Mouse (Mus musculus): ENCODE measurements at regions not wholly inside any gene's neighbourhood (a gene's known extent, or its start where the extent isn't known, plus 50 kb on each side); places are given as distances from the start of the nearest gene placed in this dataset.

GRCm38 (mm10) chr3:101749841-101750240 lies 98.9 kb downstream of the Mab21l3 start:
- Histone ChIP-seq H3K4me3 (ENCODE audit: control insufficient read depth in 1 of 2, insufficient read depth in 1 of 2, low read depth in 1 of 2, low read length in 2 of 2) (no peak overlapping the region), H3K4me1 (ENCODE audit: control insufficient read depth in 2 of 2, insufficient read depth in 2 of 2, low read length in 2 of 2) (no peaks in the 10 kb centered on the region), H3K27ac (replicated peaks in 1 of 2; ENCODE audit: control insufficient read depth in 1 of 2, insufficient read depth in 1 of 2, low read depth in 2 of 2, low read length in 2 of 2) (no peak overlapping the region), H3K9ac (ENCODE audit: low read length) (no peak overlapping the region), H3K9me3 (ENCODE audit: control insufficient read depth, low read length) (0 out of 2 replicates have a peak, but pooled peaks cover 4% of the 10 kb centered on the region), H3K36me3 (ENCODE audit: control insufficient read depth, insufficient read depth, low read length) (no peaks in the 10 kb centered on the region), H3K4me2 (ENCODE audit: low read length) (no peak overlapping the region), H3K27me3 (ENCODE audit: control insufficient read depth, insufficient read depth, low read length) (no peaks in the 10 kb centered on the region)
- WGBS, result 72% methylated on average over 3 of the region's 3 CpGs
- ATAC-seq (ENCODE audit: insufficient number of reproducible peaks, insufficient read depth, low FRiP score, low read depth), result no peak

- no peak for ATAC-seq (ENCODE audit: insufficient number of reproducible peaks, insufficient read depth, low FRiP score, low read depth)
- H3K4me1 ChIP-seq (ENCODE audit: control insufficient read depth in 2 of 2, insufficient read depth in 2 of 2, low read length in 2 of 2), result no peaks in the 10 kb centered on the region
- no peaks in the 10 kb centered on the region for H3K27me3 ChIP-seq (ENCODE audit: control insufficient read depth, insufficient read depth, low read length)
- H3K27ac ChIP-seq (replicated peaks in 1 of 2; ENCODE audit: control insufficient read depth in 1 of 2, insufficient read depth in 1 of 2, low read depth in 2 of 2, low read length in 2 of 2), result no peak overlapping the region
- no peak overlapping the region for H3K4me2 ChIP-seq (ENCODE audit: low read length)
- no peak overlapping the region for H3K4me3 ChIP-seq (ENCODE audit: control insufficient read depth in 1 of 2, insufficient read depth in 1 of 2, low read depth in 1 of 2, low read length in 2 of 2)
- 0 out of 2 replicates have a peak, but pooled peaks cover 4% of the 10 kb centered on the region for H3K9me3 ChIP-seq (ENCODE audit: control insufficient read depth, low read length)
- 89% methylated on average over 3 of the region's 3 CpGs for WGBS
- no peaks in the 10 kb centered on the region for H3K36me3 ChIP-seq (ENCODE audit: control insufficient read depth, insufficient read depth, low read length)
- no peak overlapping the region for H3K9ac ChIP-seq (ENCODE audit: low read length)
Observed at GRCm38 (mm10) chr3:101749031-101749632, 99.6 kb downstream of the Mab21l3 start.

- H3K27me3 ChIP-seq (ENCODE audit: control insufficient read depth, insufficient read depth, low read length), result no peaks in the 10 kb centered on the region
- H3K36me3 ChIP-seq (ENCODE audit: control insufficient read depth, insufficient read depth, low read length), result no peaks in the 10 kb centered on the region
- no peaks in the 10 kb centered on the region for H3K4me1 ChIP-seq (ENCODE audit: control insufficient read depth in 2 of 2, insufficient read depth in 2 of 2, low read length in 2 of 2)
- no peak overlapping the region for H3K4me3 ChIP-seq (ENCODE audit: control insufficient read depth in 1 of 2, insufficient read depth in 1 of 2, low read depth in 1 of 2, low read length in 2 of 2)
- H3K27ac ChIP-seq (replicated peaks in 1 of 2; ENCODE audit: control insufficient read depth in 1 of 2, insufficient read depth in 1 of 2, low read depth in 2 of 2, low read length in 2 of 2), result no peak overlapping the region
- no peak overlapping the region for H3K9ac ChIP-seq (ENCODE audit: low read length)
- no peaks in the 10 kb centered on the region for H3K9me3 ChIP-seq (ENCODE audit: control insufficient read depth, low read length)
- no peak for ATAC-seq (ENCODE audit: insufficient number of reproducible peaks, insufficient read depth, low FRiP score, low read depth)
- 41% methylated on average over 4 of the region's 4 CpGs for WGBS
- no peak overlapping the region for H3K4me2 ChIP-seq (ENCODE audit: low read length)
Observed at GRCm38 (mm10) chr3:101748186-101748585, 100.6 kb downstream of the Mab21l3 start.

GRCm38 (mm10) chr3:101740906-101741305 lies 107.9 kb downstream of the Mab21l3 start:
- no peak overlapping the region for H3K9ac ChIP-seq (ENCODE audit: low read length)
- 78% methylated on average over 4 of the region's 4 CpGs for WGBS
- no peak overlapping the region for H3K4me3 ChIP-seq (ENCODE audit: control insufficient read depth in 1 of 2, insufficient read depth in 1 of 2, low read depth in 1 of 2, low read length in 2 of 2)
- H3K27ac ChIP-seq (replicated peaks in 1 of 2; ENCODE audit: control insufficient read depth in 1 of 2, insufficient read depth in 1 of 2, low read depth in 2 of 2, low read length in 2 of 2), result no peak overlapping the region
- H3K4me1 ChIP-seq (ENCODE audit: control insufficient read depth in 2 of 2, insufficient read depth in 2 of 2, low read length in 2 of 2), result no peaks in the 10 kb centered on the region; a peak in 1 of 4 replicates
- H3K4me2 ChIP-seq (ENCODE audit: low read length), result no peak overlapping the region
- no peak for ATAC-seq (ENCODE audit: insufficient number of reproducible peaks, insufficient read depth, low FRiP score, low read depth)
- H3K27me3 ChIP-seq (ENCODE audit: control insufficient read depth, insufficient read depth, low read length), result no peaks in the 10 kb centered on the region
- H3K36me3 ChIP-seq (ENCODE audit: control insufficient read depth, insufficient read depth, low read length), result no peaks in the 10 kb centered on the region
- H3K9me3 ChIP-seq (ENCODE audit: control insufficient read depth, low read length), result no peaks in the 10 kb centered on the region

GRCm38 (mm10) chr3:101737197-101737596 lies 111.6 kb downstream of the Mab21l3 start:
- Histone ChIP-seq H3K27ac (replicated peaks in 1 of 2; ENCODE audit: control insufficient read depth in 1 of 2, insufficient read depth in 1 of 2, low read depth in 2 of 2, low read length in 2 of 2) (no peak overlapping the region), H3K9ac (ENCODE audit: low read length) (no peak overlapping the region), H3K4me1 (ENCODE audit: control insufficient read depth in 2 of 2, insufficient read depth in 2 of 2, low read length in 2 of 2) (no peaks in the 10 kb centered on the region; a peak in 1 of 4 replicates), H3K4me3 (ENCODE audit: control insufficient read depth in 1 of 2, insufficient read depth in 1 of 2, low read depth in 1 of 2, low read length in 2 of 2) (no peak overlapping the region), H3K4me2 (ENCODE audit: low read length) (no peak overlapping the region), H3K27me3 (ENCODE audit: control insufficient read depth, insufficient read depth, low read length) (no peaks in the 10 kb centered on the region), H3K36me3 (ENCODE audit: control insufficient read depth, insufficient read depth, low read length) (no peaks in the 10 kb centered on the region), H3K9me3 (ENCODE audit: control insufficient read depth, low read length) (peaks cover 12% of the 10 kb centered on the region)
- 91% methylated on average over 6 of the region's 6 CpGs for WGBS
- ATAC-seq (ENCODE audit: insufficient number of reproducible peaks, insufficient read depth, low FRiP score, low read depth), result no peak

- ATAC-seq (ENCODE audit: insufficient number of reproducible peaks, insufficient read depth, low FRiP score, low read depth), result no peak
- no peaks in the 10 kb centered on the region for H3K36me3 ChIP-seq (ENCODE audit: control insufficient read depth, insufficient read depth, low read length)
- H3K9ac ChIP-seq (ENCODE audit: low read length), result no peak overlapping the region
- H3K4me2 ChIP-seq (ENCODE audit: low read length), result no peak overlapping the region
- H3K27me3 ChIP-seq (ENCODE audit: control insufficient read depth, insufficient read depth, low read length), result no peaks in the 10 kb centered on the region
- WGBS, result 81% methylated on average over 3 of the region's 3 CpGs
- no peak overlapping the region for H3K4me3 ChIP-seq (ENCODE audit: control insufficient read depth in 1 of 2, insufficient read depth in 1 of 2, low read depth in 1 of 2, low read length in 2 of 2)
- H3K4me1 ChIP-seq (ENCODE audit: control insufficient read depth in 2 of 2, insufficient read depth in 2 of 2, low read length in 2 of 2), result no peaks in the 10 kb centered on the region
- H3K9me3 ChIP-seq (ENCODE audit: control insufficient read depth, low read length), result peaks cover 12% of the 10 kb centered on the region
- no peak overlapping the region for H3K27ac ChIP-seq (replicated peaks in 1 of 2; ENCODE audit: control insufficient read depth in 1 of 2, insufficient read depth in 1 of 2, low read depth in 2 of 2, low read length in 2 of 2)
Observed at GRCm38 (mm10) chr3:101729044-101729443, 119.7 kb downstream of the Mab21l3 start.

GRCm38 (mm10) chr3:101722926-101723325 lies 118.4 kb upstream of the Atp1a1 start:
- Histone ChIP-seq H3K4me2 (ENCODE audit: low read length) (no peak overlapping the region), H3K4me3 (ENCODE audit: control insufficient read depth in 1 of 2, insufficient read depth in 1 of 2, low read depth in 1 of 2, low read length in 2 of 2) (no peak overlapping the region), H3K4me1 (ENCODE audit: control insufficient read depth in 2 of 2, insufficient read depth in 2 of 2, low read length in 2 of 2) (peaks cover 3 to 6% of the 10 kb centered on the region in 2 experiments; a peak in 2 of 4 replicates), H3K27me3 (ENCODE audit: control insufficient read depth, insufficient read depth, low read length) (no peaks in the 10 kb centered on the region), H3K9me3 (ENCODE audit: control insufficient read depth, low read length) (no peaks in the 10 kb centered on the region), H3K9ac (ENCODE audit: low read length) (no peak overlapping the region), H3K36me3 (ENCODE audit: control insufficient read depth, insufficient read depth, low read length) (no peaks in the 10 kb centered on the region), H3K27ac (replicated peaks in 1 of 2; ENCODE audit: control insufficient read depth in 1 of 2, insufficient read depth in 1 of 2, low read depth in 2 of 2, low read length in 2 of 2) (no peak overlapping the region)
- WGBS, result 71% methylated on average over 6 of the region's 6 CpGs
- ATAC-seq (ENCODE audit: insufficient number of reproducible peaks, insufficient read depth, low FRiP score, low read depth), result no peak

- no peaks in the 10 kb centered on the region for H3K9me3 ChIP-seq (ENCODE audit: control insufficient read depth, low read length)
- H3K4me3 ChIP-seq (ENCODE audit: control insufficient read depth in 1 of 2, insufficient read depth in 1 of 2, low read depth in 1 of 2, low read length in 2 of 2), result no peak overlapping the region
- 88% methylated on average over 4 of the region's 4 CpGs for WGBS
- H3K27me3 ChIP-seq (ENCODE audit: control insufficient read depth, insufficient read depth, low read length), result no peaks in the 10 kb centered on the region
- H3K27ac ChIP-seq (replicated peaks in 1 of 2; ENCODE audit: control insufficient read depth in 1 of 2, insufficient read depth in 1 of 2, low read depth in 2 of 2, low read length in 2 of 2), result no peak overlapping the region
- H3K4me1 ChIP-seq (ENCODE audit: control insufficient read depth in 2 of 2, insufficient read depth in 2 of 2, low read length in 2 of 2), result peaks cover 3 to 6% of the 10 kb centered on the region in 2 experiments; a peak in 2 of 4 replicates
- H3K36me3 ChIP-seq (ENCODE audit: control insufficient read depth, insufficient read depth, low read length), result no peaks in the 10 kb centered on the region
- no peak for ATAC-seq (ENCODE audit: insufficient number of reproducible peaks, insufficient read depth, low FRiP score, low read depth)
- no peak overlapping the region for H3K9ac ChIP-seq (ENCODE audit: low read length)
- no peak overlapping the region for H3K4me2 ChIP-seq (ENCODE audit: low read length)
Observed at GRCm38 (mm10) chr3:101722001-101722400, 117.5 kb upstream of the Atp1a1 start.
